Mouse (Mus musculus): ENCODE measurements around the gene C1qa. TPM values are rescaled to one million over a fixed set of nuclear protein-coding genes. Genes with fewer than 3 reads are reported as not detected.

Gene C1qa
- polyA plus RNA-seq (2012; rRNA removed): 36.1 and 43.7 TPM in 2 replicates

- H3K4me3 ChIP-seq (ENCODE audit: insufficient read depth, low read depth, low read length): no peak within 1 kb of the TSS
- no peaks in the 10 kb centered on the region for H3K27me3 ChIP-seq (replicated peaks; ENCODE audit: control insufficient read depth, insufficient read depth, low read length)
- TF ChIP-seq POLR2A (IDR thresholded peaks at IDR 0.05; ENCODE audit: low read depth, low read length): no peak
- TF ChIP-seq CTCF (conservative IDR thresholded peaks at IDR 0.05; ENCODE audit: insufficient read depth, insufficient read length, low read depth, low read length): no peak
- DNase-seq: no peak
- 66% methylated on average over 9 of the region's 9 CpGs for WGBS
- H3K4me1 ChIP-seq (ENCODE audit: control insufficient read depth, insufficient read depth, low read length): no peaks in the 10 kb centered on the region
- no peak within 1 kb of the TSS for H3K27ac ChIP-seq (ENCODE audit: insufficient read depth, low read depth, low read length)
- H3K36me3 ChIP-seq (ENCODE audit: control insufficient read depth, insufficient read depth, low read length): no peaks in the 10 kb centered on the region
Observed at GRCm38 (mm10) chr4:136898637-136899036, at the start of gene C1qa. TSS of gene C1qa (minus strand) at chr4:136898803.

GRCm38 (mm10) chr4:136945397-136945796 lies 46.8 kb upstream of the C1qa start:
- Histone ChIP-seq H3K27me3 (replicated peaks; ENCODE audit: control insufficient read depth, insufficient read depth, low read length) (no peaks in the 10 kb centered on the region), H3K27ac (ENCODE audit: insufficient read depth, low read depth, low read length) (no peak overlapping the region), H3K4me1 (ENCODE audit: control insufficient read depth, insufficient read depth, low read length) (no peaks in the 10 kb centered on the region), H3K36me3 (ENCODE audit: control insufficient read depth, insufficient read depth, low read length) (no peaks in the 10 kb centered on the region), H3K4me3 (ENCODE audit: insufficient read depth, low read depth, low read length) (no peak overlapping the region)
- 48% methylated on average over 17 of the region's 17 CpGs for WGBS
- TF ChIP-seq CTCF (conservative IDR thresholded peaks at IDR 0.05; ENCODE audit: insufficient read depth, insufficient read length, low read depth, low read length): no peak
- no peak for TF ChIP-seq POLR2A (IDR thresholded peaks at IDR 0.05; ENCODE audit: low read depth, low read length)
- DNase-seq: no peak

GRCm38 (mm10) chr4:136944558-136945350 lies 46.2 kb upstream of the C1qa start:
- no peak overlapping the region for H3K4me3 ChIP-seq (ENCODE audit: insufficient read depth, low read depth, low read length)
- no peaks in the 10 kb centered on the region for H3K27me3 ChIP-seq (replicated peaks; ENCODE audit: control insufficient read depth, insufficient read depth, low read length)
- no peaks in the 10 kb centered on the region for H3K4me1 ChIP-seq (ENCODE audit: control insufficient read depth, insufficient read depth, low read length)
- 70% methylated on average over 11 of the region's 11 CpGs for WGBS
- no peak for TF ChIP-seq POLR2A (IDR thresholded peaks at IDR 0.05; ENCODE audit: low read depth, low read length)
- no peak for TF ChIP-seq CTCF (conservative IDR thresholded peaks at IDR 0.05; ENCODE audit: insufficient read depth, insufficient read length, low read depth, low read length)
- H3K36me3 ChIP-seq (ENCODE audit: control insufficient read depth, insufficient read depth, low read length): no peaks in the 10 kb centered on the region
- no peak for DNase-seq
- H3K27ac ChIP-seq (ENCODE audit: insufficient read depth, low read depth, low read length): no peak overlapping the region

GRCm38 (mm10) chr4:136943175-136943574 lies 44.6 kb upstream of the C1qa start:
- no peak for DNase-seq
- Histone ChIP-seq H3K27me3 (replicated peaks; ENCODE audit: control insufficient read depth, insufficient read depth, low read length) (no peaks in the 10 kb centered on the region), H3K36me3 (ENCODE audit: control insufficient read depth, insufficient read depth, low read length) (no peaks in the 10 kb centered on the region), H3K4me1 (ENCODE audit: control insufficient read depth, insufficient read depth, low read length) (no peaks in the 10 kb centered on the region), H3K4me3 (ENCODE audit: insufficient read depth, low read depth, low read length) (no peak overlapping the region), H3K27ac (ENCODE audit: insufficient read depth, low read depth, low read length) (no peak overlapping the region)
- no peak for TF ChIP-seq POLR2A (IDR thresholded peaks at IDR 0.05; ENCODE audit: low read depth, low read length)
- TF ChIP-seq CTCF (conservative IDR thresholded peaks at IDR 0.05; ENCODE audit: insufficient read depth, insufficient read length, low read depth, low read length): no peak
- WGBS: 22% methylated on average over 13 of the region's 13 CpGs

DNA sequence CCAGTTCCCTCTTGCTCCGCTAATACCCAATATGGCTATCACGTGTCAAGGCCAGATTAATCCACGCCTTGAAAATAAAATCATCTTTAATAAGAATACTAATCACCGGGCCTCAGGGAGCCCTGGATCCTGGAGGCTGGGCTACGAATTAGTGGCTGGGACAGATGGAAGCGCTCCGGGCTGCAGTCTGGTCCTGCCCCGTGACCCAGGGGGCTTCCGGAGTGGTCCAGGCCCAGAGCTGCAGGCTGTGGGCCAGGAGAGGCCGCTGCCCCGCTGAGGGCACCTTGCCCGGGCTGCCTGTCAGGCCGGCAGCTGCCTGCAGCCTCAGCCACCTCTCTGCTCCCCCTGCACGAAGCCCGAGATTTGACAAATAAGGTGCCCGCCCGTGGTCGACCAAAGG lies 44.2 kb upstream of the C1qa start:
- WGBS: 26% methylated on average over 18 of the region's 18 CpGs
- H3K4me3 ChIP-seq (ENCODE audit: insufficient read depth, low read depth, low read length): no peak overlapping the region
- peak; percentile 17 for DNase-seq
- no peaks in the 10 kb centered on the region for H3K36me3 ChIP-seq (ENCODE audit: control insufficient read depth, insufficient read depth, low read length)
- no peaks in the 10 kb centered on the region for H3K27me3 ChIP-seq (replicated peaks; ENCODE audit: control insufficient read depth, insufficient read depth, low read length)
- TF ChIP-seq CTCF (conservative IDR thresholded peaks at IDR 0.05; ENCODE audit: insufficient read depth, insufficient read length, low read depth, low read length): no peak
- TF ChIP-seq POLR2A (IDR thresholded peaks at IDR 0.05; ENCODE audit: low read depth, low read length): no peak
- no peak overlapping the region for H3K27ac ChIP-seq (ENCODE audit: insufficient read depth, low read depth, low read length)
- no peaks in the 10 kb centered on the region for H3K4me1 ChIP-seq (ENCODE audit: control insufficient read depth, insufficient read depth, low read length)

GRCm38 (mm10) chr4:136937935-136938334 lies 39.3 kb upstream of the C1qa start:
- Histone ChIP-seq H3K4me3 (ENCODE audit: insufficient read depth, low read depth, low read length) (no peak overlapping the region), H3K27ac (ENCODE audit: insufficient read depth, low read depth, low read length) (no peak overlapping the region), H3K27me3 (replicated peaks; ENCODE audit: control insufficient read depth, insufficient read depth, low read length) (no peaks in the 10 kb centered on the region), H3K36me3 (ENCODE audit: control insufficient read depth, insufficient read depth, low read length) (no peaks in the 10 kb centered on the region), H3K4me1 (ENCODE audit: control insufficient read depth, insufficient read depth, low read length) (no peaks in the 10 kb centered on the region)
- WGBS: 88% methylated on average over 5 of the region's 5 CpGs
- DNase-seq: no peak
- TF ChIP-seq CTCF (conservative IDR thresholded peaks at IDR 0.05; ENCODE audit: insufficient read depth, insufficient read length, low read depth, low read length) (no peak), POLR2A (IDR thresholded peaks at IDR 0.05; ENCODE audit: low read depth, low read length) (no peak)

- H3K27ac ChIP-seq (ENCODE audit: insufficient read depth, low read depth, low read length): no peak overlapping the region
- no peak overlapping the region for H3K4me3 ChIP-seq (ENCODE audit: insufficient read depth, low read depth, low read length)
- DNase-seq: no peak
- 74% methylated on average over 4 of the region's 4 CpGs for WGBS
- TF ChIP-seq CTCF (conservative IDR thresholded peaks at IDR 0.05; ENCODE audit: insufficient read depth, insufficient read length, low read depth, low read length): no peak
- no peak for TF ChIP-seq POLR2A (IDR thresholded peaks at IDR 0.05; ENCODE audit: low read depth, low read length)
- H3K36me3 ChIP-seq (ENCODE audit: control insufficient read depth, insufficient read depth, low read length): no peaks in the 10 kb centered on the region
- H3K4me1 ChIP-seq (ENCODE audit: control insufficient read depth, insufficient read depth, low read length): no peaks in the 10 kb centered on the region
- no peaks in the 10 kb centered on the region for H3K27me3 ChIP-seq (replicated peaks; ENCODE audit: control insufficient read depth, insufficient read depth, low read length)
Observed at GRCm38 (mm10) chr4:136937344-136937743, 38.7 kb upstream of the C1qa start.

Data from kidney, adult 2 months (tissue).